Mouse (Mus musculus) megakaryocyte, embryonic 14.5 days (primary cell): ENCODE data around the gene Tfap2c.

ENCODE experiments used
- FLI1 ChIP-seq: IDR thresholded peaks from 2 replicates; pipeline ENCODE4 v1.6.1; 2012; ENCODE audit warnings: low read length, inconsistent platforms, mixed read lengths
- GATA1 ChIP-seq: IDR thresholded peaks from 3 replicates; pipeline ENCODE4 v1.6.1; 2012; ENCODE audit warnings: mixed read lengths, low read length, inconsistent platforms, borderline replicate concordance

GRCm38 (mm10) chr2:172501341-172501740 is 48.1 kb upstream of the Tfap2c start:
- TF ChIP-seq GATA1 = no peak
- TF ChIP-seq FLI1 = no peak
